Mouse (Mus musculus) MEL (cell line): ENCODE results near the gene Bcl7c. TPM values are rescaled to one million over a fixed set of nuclear protein-coding genes. Genes with fewer than 3 reads are reported as not detected.

Source experiments
- DNase-seq: peaks from one replicate; pipeline ENCODE4 v3.0.0; 2011; ENCODE audit warnings: low read depth, low spot score
- H3K27ac ChIP-seq: 2 replicates; pipeline ENCODE4 v1.5.1; 2012; ENCODE audit warnings: low read depth, mild to moderate bottlenecking, control low read depth, low read length, moderate library complexity; ENCODE audit not compliant: control insufficient read depth
- H3K27me3 ChIP-seq, 2 experiments: fragments of 150-350 bp in 1 of 2; sonication (generic) in 1 of 2; 2 replicates each; pipeline ENCODE4 v1.6.1; 2012; ENCODE audit warnings: low read length in 2 of 2, mild to moderate bottlenecking in 2 of 2, improper control_type of control experiment in 1 of 2, moderate library complexity in 1 of 2; ENCODE audit not compliant: insufficient read depth in 2 of 2, control insufficient read depth in 1 of 2
- H3K36me3 ChIP-seq, 2 experiments: 2 replicates each; pipeline ENCODE4 v1.6.1; 2012 to 2014; ENCODE audit warnings: low read length in 2 of 2, improper control_type of control experiment in 1 of 2, inconsistent platforms in 1 of 2, mild to moderate bottlenecking in 1 of 2; ENCODE audit not compliant: insufficient read depth in 2 of 2, control insufficient read depth in 1 of 2
- H3K4me1 ChIP-seq, 2 experiments: fragments of 150-350 bp in 1 of 2; sonication (generic) in 1 of 2; 2 replicates each; pipeline ENCODE4 v1.6.1; 2012; ENCODE audit warnings: low read length in 2 of 2, improper control_type of control experiment in 1 of 2, mild to moderate bottlenecking in 1 of 2; ENCODE audit not compliant: insufficient read depth in 2 of 2, control insufficient read depth in 1 of 2
- H3K4me3 ChIP-seq, 2 experiments: fragments of 150-350 bp in 1 of 2; sonication (generic) in 1 of 2; 2 replicates each; pipeline ENCODE4 v1.5.1; 2012; ENCODE audit warnings: low read depth in 2 of 2, low read length in 2 of 2, mild to moderate bottlenecking in 2 of 2, moderate library complexity in 2 of 2, control low read depth in 1 of 2, improper control_type of control experiment in 1 of 2; ENCODE audit not compliant: control insufficient read depth in 1 of 2, insufficient read depth in 1 of 2
- H3K79me2 ChIP-seq: 2 replicates; pipeline ENCODE4 v1.6.1; 2012; ENCODE audit warnings: mild to moderate bottlenecking, low read length, moderate library complexity; ENCODE audit not compliant: control insufficient read depth, poor library complexity, insufficient read depth
- H3K9ac ChIP-seq: 2 replicates; pipeline ENCODE4 v1.6.1; 2012; ENCODE audit warnings: low read depth, mild to moderate bottlenecking, control low read depth, low read length, moderate library complexity; ENCODE audit not compliant: control insufficient read depth, poor library complexity, severe bottlenecking
- H3K9me3 ChIP-seq: fragments of 150-350 bp; sonication (generic); replicated peaks from 2 replicates; pipeline ENCODE4 v1.6.1; 2012; ENCODE audit warnings: mild to moderate bottlenecking, low read length, improper control_type of control experiment, moderate library complexity; ENCODE audit not compliant: insufficient read depth
- BHLHE40 ChIP-seq: IDR thresholded peaks from 2 replicates; pipeline ENCODE4 v1.6.1; 2012; ENCODE audit warnings: low read depth, mild to moderate bottlenecking, inconsistent platforms, low read length, improper control_type of control experiment, borderline replicate concordance
- CHD2 ChIP-seq: IDR thresholded peaks from 2 replicates; pipeline ENCODE4 v1.6.1; 2011; ENCODE audit warnings: low read length, improper control_type of control experiment
- CTCF ChIP-seq, 3 experiments: IDR thresholded peaks in 2 of 3; conservative IDR thresholded peaks in 1 of 3; 2 replicates each; pipeline ENCODE4 v1.5.1; 2011 to 2012; ENCODE audit warnings: low read length in 3 of 3, low read depth in 2 of 3, mild to moderate bottlenecking in 2 of 3, improper control_type of control experiment in 1 of 3, inconsistent platforms in 1 of 3, mixed read lengths in 1 of 3, moderate library complexity in 1 of 3; ENCODE audit not compliant: control insufficient read depth in 1 of 3, insufficient read depth in 1 of 3, poor library complexity in 1 of 3, severe bottlenecking in 1 of 3
- EP300 ChIP-seq, 2 experiments: IDR thresholded peaks; 2 replicates each; pipeline ENCODE4 v1.6.1; 2011; ENCODE audit warnings: improper control_type of control experiment in 2 of 2, low read length in 2 of 2, low read depth in 1 of 2, mild to moderate bottlenecking in 1 of 2
- ETS1 ChIP-seq: IDR thresholded peaks from 2 replicates; pipeline ENCODE4 v1.6.1; 2012; ENCODE audit warnings: low read depth, mild to moderate bottlenecking, inconsistent platforms, low read length, improper control_type of control experiment, moderate library complexity
- GABPA ChIP-seq: IDR thresholded peaks from 2 replicates; pipeline ENCODE4 v1.6.1; 2012; ENCODE audit warnings: low read depth, mild to moderate bottlenecking, inconsistent platforms, low read length, improper control_type of control experiment, moderate library complexity
- GATA1 ChIP-seq: IDR thresholded peaks from 2 replicates; pipeline ENCODE4 v1.6.1; 2011; ENCODE audit warnings: low read depth, low read length, improper control_type of control experiment
- JUND ChIP-seq: IDR thresholded peaks from 2 replicates; pipeline ENCODE4 v1.6.1; 2011; ENCODE audit warnings: low read depth, mild to moderate bottlenecking, improper control_type of control experiment, low read length
- MAFK ChIP-seq: IDR thresholded peaks from 2 replicates; pipeline ENCODE4 v1.6.1; 2011; ENCODE audit warnings: low read depth, mild to moderate bottlenecking, low read length, improper control_type of control experiment, borderline replicate concordance
- MAX ChIP-seq: IDR thresholded peaks from 2 replicates; pipeline ENCODE4 v1.6.1; 2011; ENCODE audit warnings: low read length, improper control_type of control experiment
- MAZ ChIP-seq: IDR thresholded peaks from 2 replicates; pipeline ENCODE4 v1.6.1; 2012; ENCODE audit warnings: low read depth, mild to moderate bottlenecking, inconsistent platforms, low read length, improper control_type of control experiment
- MXI1 ChIP-seq: IDR thresholded peaks from 2 replicates; pipeline ENCODE4 v1.6.1; 2011; ENCODE audit warnings: mild to moderate bottlenecking, low read depth, low read length, improper control_type of control experiment
- MYC ChIP-seq: IDR thresholded peaks from 2 replicates; pipeline ENCODE4 v1.6.1; 2011; ENCODE audit warnings: low read depth, mild to moderate bottlenecking, low read length, improper control_type of control experiment, moderate library complexity
- NRF1 ChIP-seq: IDR thresholded peaks from 2 replicates; pipeline ENCODE4 v1.6.1; 2014; ENCODE audit warnings: low read depth, mild to moderate bottlenecking, inconsistent platforms, low read length, improper control_type of control experiment, moderate library complexity; ENCODE audit not compliant: poor library complexity, insufficient read depth, severe bottlenecking
- POLR2A ChIP-seq, 2 experiments: IDR thresholded peaks; 2 replicates each; pipeline ENCODE4 v1.6.1; 2011 to 2012; ENCODE audit warnings: low read length in 2 of 2, mild to moderate bottlenecking in 2 of 2, control low read depth in 1 of 2, improper control_type of control experiment in 1 of 2, low read depth in 1 of 2, moderate library complexity in 1 of 2; ENCODE audit not compliant: control insufficient read depth in 1 of 2, insufficient read depth in 1 of 2, poor library complexity in 1 of 2
- POLR2AphosphoS5 ChIP-seq: IDR thresholded peaks from 2 replicates; pipeline ENCODE4 v1.6.1; 2012; ENCODE audit warnings: low read depth, borderline replicate concordance, mild to moderate bottlenecking, inconsistent platforms, low read length, moderate library complexity, mixed read lengths
- SIN3A ChIP-seq: IDR thresholded peaks from 2 replicates; pipeline ENCODE4 v1.6.1; 2012; ENCODE audit warnings: low read length, improper control_type of control experiment, inconsistent platforms
- TAL1 ChIP-seq: IDR thresholded peaks from 2 replicates; pipeline ENCODE4 v1.6.1; 2012; ENCODE audit warnings: mild to moderate bottlenecking, inconsistent platforms, low read length, moderate library complexity, mixed read lengths
- TBP ChIP-seq: IDR thresholded peaks from 2 replicates; pipeline ENCODE4 v1.8.0; 2011; ENCODE audit warnings: low read depth, low read length, improper control_type of control experiment
- TCF12 ChIP-seq: IDR thresholded peaks from 2 replicates; pipeline ENCODE4 v1.6.1; 2014; ENCODE audit warnings: low read depth, mild to moderate bottlenecking, inconsistent platforms, low read length, improper control_type of control experiment, moderate library complexity
- ZC3H11A ChIP-seq: IDR thresholded peaks from 2 replicates; pipeline ENCODE4 v1.6.1; 2012; ENCODE audit warnings: low read depth, mild to moderate bottlenecking, inconsistent platforms, low read length, improper control_type of control experiment
- ZKSCAN1 ChIP-seq: IDR thresholded peaks from 2 replicates; pipeline ENCODE4 v1.6.1; 2012; ENCODE audit warnings: low read depth, mild to moderate bottlenecking, inconsistent platforms, low read length, improper control_type of control experiment, moderate library complexity
- polyA plus RNA-seq, 2 experiments: library from polyadenylated mRNA; stranded (reverse) in 1 of 2; unstranded in 1 of 2; fragments of >175 nt in 1 of 2; fragments of >200 nt in 1 of 2; gene quantifications; 2 replicates each; pipeline versions ENCODE4 v1.2.1 to v1.2.4; 2012; ENCODE audit warnings: low replicate concordance in 2 of 2, low read depth in 1 of 2; ENCODE audit not compliant: insufficient read length in 2 of 2, insufficient read depth in 1 of 2, missing spikeins in 1 of 2
- total RNA-seq: library from RNA; depleted of rRNA; stranded (reverse); fragments of 300-350 nt; gene quantifications from 2 replicates; pipeline ENCODE4 v1.2.3, GENCODE M21; 2012

Gene Bcl7c
- total and polyA plus RNA-seq, 3 experiments = 72.4 to 98.4 TPM; not detected in 1

GRCm38 (mm10) chr7:127753741-127754140 lies 45.0 kb upstream of the Bcl7c start:
- Histone ChIP-seq H3K9me3 (no peaks in the 10 kb centered on the region), H3K36me3 (peaks cover 0 to 2% of the 10 kb centered on the region in 2 experiments; a peak in 1 of 4 replicates), H3K4me1 (no peaks in the 10 kb centered on the region), H3K9ac (no peak overlapping the region), H3K27me3 (no peaks in the 10 kb centered on the region), H3K79me2 (no peaks in the 10 kb centered on the region), H3K27ac (no peak overlapping the region)
- TF ChIP-seq SIN3A (no peak), ZKSCAN1 (no peak), MAFK (no peak), JUND (no peak), POLR2A (IDR thresholded peaks at IDR 0.05; ENCODE audit: control insufficient read depth in 1 of 2, insufficient read depth in 1 of 2, low read depth in 1 of 2, low read length in 2 of 2, poor library complexity in 1 of 2) (no peak), MYC (no peak)
- TF ChIP-seq, all 39 proteins: peak for 0
- DNase-seq = no peak
- no peak overlapping the region for H3K4me3 ChIP-seq

GRCm38 (mm10) chr7:127753158-127753557 lies 44.4 kb upstream of the Bcl7c start:
- TF ChIP-seq MAZ (no peak), EP300 (IDR thresholded peaks at IDR 0.05; ENCODE audit: low read depth in 1 of 2, low read length in 2 of 2) (no peak), GABPA (no peak), TBP (no peak), NRF1 (no peak), SIN3A (no peak), TCF12 (no peak), CTCF (IDR thresholded peaks at IDR 0.05 in 2 of 3, conservative IDR thresholded peaks at IDR 0.05 in 1 of 3; ENCODE audit: control insufficient read depth in 1 of 3, insufficient read depth in 1 of 3, low read depth in 2 of 3, low read length in 3 of 3, poor library complexity in 1 of 3, severe bottlenecking in 1 of 3) (no peak), ZC3H11A (no peak), MAFK (no peak)
- TF ChIP-seq, all 39 proteins: peak for 0
- peaks cover 0 to 2% of the 10 kb centered on the region in 2 experiments; a peak in 1 of 4 replicates for H3K36me3 ChIP-seq
- no peaks in the 10 kb centered on the region for H3K27me3 ChIP-seq
- H3K9me3 ChIP-seq = no peaks in the 10 kb centered on the region
- H3K4me1 ChIP-seq = no peaks in the 10 kb centered on the region
- DNase-seq = no peak
- no peaks in the 10 kb centered on the region for H3K79me2 ChIP-seq
- H3K9ac ChIP-seq = no peak overlapping the region
- no peak overlapping the region for H3K27ac ChIP-seq
- no peak overlapping the region for H3K4me3 ChIP-seq

GRCm38 (mm10) chr7:127752069-127752468 lies 43.3 kb upstream of the Bcl7c start:
- no peaks in the 10 kb centered on the region for H3K9me3 ChIP-seq
- no peaks in the 10 kb centered on the region for H3K79me2 ChIP-seq
- peaks cover 0 to 2% of the 10 kb centered on the region in 2 experiments; a peak in 1 of 4 replicates for H3K36me3 ChIP-seq
- no peak overlapping the region for H3K4me3 ChIP-seq
- no peak overlapping the region for H3K27ac ChIP-seq
- TF ChIP-seq GATA1 (no peak), TAL1 (no peak), MAX (no peak), ETS1 (no peak), GABPA (no peak), CHD2 (no peak), BHLHE40 (no peak), POLR2AphosphoS5 (no peak), MXI1 (no peak)
- no peak for DNase-seq
- H3K4me1 ChIP-seq = no peaks in the 10 kb centered on the region
- no peak overlapping the region for H3K9ac ChIP-seq
- H3K27me3 ChIP-seq = no peaks in the 10 kb centered on the region
